ENCODE assay signal across 8 mouse cellular contexts in genomic region chr9:21955225-21955569, GRCm38 (mm10). TPM values are rescaled to one million over a fixed set of nuclear protein-coding genes. Genes with fewer than 3 reads are reported as not detected.
DNase-seq lines count a peak whose midpoint lies in the region; ATAC-seq and TF ChIP-seq lines count a peak whose summit lies in the region.

No protein-coding gene starts in this region.

- no peaks in the 10 kb centered on the region for H3K4me1 ChIP-seq in embryonic facial prominence, embryonic 11.5 days (ENCODE audit: control insufficient read depth, insufficient read depth, low read length)
- H3K4me1 ChIP-seq in intestine, embryonic 14.5 days (replicated peaks; ENCODE audit: control insufficient read depth, insufficient read depth, low read length), result no peaks in the 10 kb centered on the region; the same call in 1 of the 2 replicates
- H3K4me1 ChIP-seq in midbrain, embryonic 16.5 days (ENCODE audit: control insufficient read depth, insufficient read depth, low read length), result peaks cover 23% of the 10 kb centered on the region

- peaks cover 8% of the 10 kb centered on the region for H3K27me3 ChIP-seq in embryonic facial prominence, embryonic 11.5 days (ENCODE audit: control insufficient read depth, insufficient read depth, low read length)
- H3K27me3 ChIP-seq in intestine, embryonic 14.5 days (replicated peaks; ENCODE audit: control insufficient read depth, insufficient read depth, low read length), result peaks cover 9% of the 10 kb centered on the region
- H3K27me3 ChIP-seq in midbrain, embryonic 16.5 days (ENCODE audit: control insufficient read depth, insufficient read depth, low read depth, low read length), result peaks cover 12% of the 10 kb centered on the region

- DNase-seq in left cerebral cortex, adult 2 months (ENCODE audit: extremely low spot score in 1 of 2, low spot score in 2 of 2), result no peak
- DNase-seq in left cerebral cortex, postnatal 10 days (ENCODE audit: extremely low spot score in 1 of 2, low spot score in 2 of 2), result no peak
- DNase-seq in embryonic facial prominence, embryonic 11.5 days (ENCODE audit: low spot score), result no peak
- DNase-seq in intestine, embryonic 14.5 days (ENCODE audit: low spot score), result no peak
- no peak for DNase-seq in cerebellum, postnatal 4 days (ENCODE audit: low spot score in 2 of 2)
- no peak for DNase-seq in adipocyte (ENCODE audit: low spot score)
- no peak for DNase-seq in layer of hippocampus, postnatal 10 days (ENCODE audit: low spot score in 2 of 2)

- H3K9me3 ChIP-seq in embryonic facial prominence, embryonic 11.5 days (replicated peaks; ENCODE audit: control insufficient read depth, low read length), result no peaks in the 10 kb centered on the region
- no peaks in the 10 kb centered on the region for H3K9me3 ChIP-seq in intestine, embryonic 14.5 days (ENCODE audit: control insufficient read depth, low read length)
- H3K9me3 ChIP-seq in midbrain, embryonic 16.5 days (replicated peaks; ENCODE audit: control insufficient read depth, low read length, poor library complexity, severe bottlenecking), result no peaks in the 10 kb centered on the region

- H3K9ac ChIP-seq in embryonic facial prominence, embryonic 11.5 days (replicated peaks; ENCODE audit: low read length), result peak overlapping the region; percentile 37
- peak overlapping the region; percentile 79 for H3K9ac ChIP-seq in intestine, embryonic 14.5 days (ENCODE audit: low read length)
- H3K9ac ChIP-seq in midbrain, embryonic 16.5 days (ENCODE audit: low read depth, low read length), result peak overlapping the region; percentile 36; the same call in 1 of the 2 replicates

- ATAC-seq in embryonic facial prominence, embryonic 11.5 days (replicated peaks; ENCODE audit: insufficient number of reproducible peaks, low FRiP score, low TSS enrichment, low read depth), result peak; percentile 70
- ATAC-seq in intestine, embryonic 14.5 days (replicated peaks; ENCODE audit: low FRiP score, low TSS enrichment, low read depth), result peak; percentile 65
- ATAC-seq in midbrain, embryonic 16.5 days, result peak; percentile 63

- peak overlapping the region; percentile 46 for H3K4me2 ChIP-seq in embryonic facial prominence, embryonic 11.5 days (ENCODE audit: low read depth, low read length)
- peak overlapping the region; percentile 61 for H3K4me2 ChIP-seq in intestine, embryonic 14.5 days (ENCODE audit: low read length)
- peak overlapping the region; percentile 71 for H3K4me2 ChIP-seq in midbrain, embryonic 16.5 days (ENCODE audit: low read length)

- intact Hi-C loops in left cerebral cortex, adult 2 months (cut with DNase I), result no loop called here
- intact Hi-C loops in left cerebral cortex, postnatal 10 days (cut with DNase I), result no loop called here

- peak; percentile 29 for TF ChIP-seq CTCF in left cerebral cortex, adult 2 months (IDR thresholded peaks at IDR 0.05)

- H3K36me3 ChIP-seq in embryonic facial prominence, embryonic 11.5 days (replicated peaks; ENCODE audit: control insufficient read depth, insufficient read depth, low read depth, low read length), result no peaks in the 10 kb centered on the region
- H3K36me3 ChIP-seq in intestine, embryonic 14.5 days (ENCODE audit: control insufficient read depth, insufficient read depth, low read length), result no peaks in the 10 kb centered on the region
- no peaks in the 10 kb centered on the region for H3K36me3 ChIP-seq in midbrain, embryonic 16.5 days (ENCODE audit: control insufficient read depth, insufficient read depth, low read length)

- H3K27ac ChIP-seq in left cerebral cortex, adult 2 months, result peak overlapping the region; percentile 92
- peak overlapping the region; percentile 73; the same call in 1 of the 2 replicates for H3K27ac ChIP-seq in embryonic facial prominence, embryonic 11.5 days (replicated peaks; ENCODE audit: low read depth, low read length)
- H3K27ac ChIP-seq in intestine, embryonic 14.5 days (ENCODE audit: low read depth), result peak overlapping the region; percentile 85
- H3K27ac ChIP-seq in midbrain, embryonic 16.5 days (ENCODE audit: low read length), result peak overlapping the region; percentile 89

- 1% methylated on average over 18 of the region's 18 CpGs for whole genome bisulfite sequencing in embryonic facial prominence, embryonic 11.5 days
- 2% methylated on average over 18 of the region's 18 CpGs for WGBS in intestine, embryonic 14.5 days
- WGBS in midbrain, embryonic 16.5 days, result 3% methylated on average over 18 of the region's 18 CpGs

- H3K4me3 ChIP-seq in left cerebral cortex, adult 2 months, result peak overlapping the region; percentile 63
- peak overlapping the region; percentile 67 for H3K4me3 ChIP-seq in embryonic facial prominence, embryonic 11.5 days (ENCODE audit: low read depth, low read length)
- peak overlapping the region; percentile 73 for H3K4me3 ChIP-seq in intestine, embryonic 14.5 days (ENCODE audit: low read depth, low read length)
- H3K4me3 ChIP-seq in midbrain, embryonic 16.5 days (ENCODE audit: low read depth, low read length), result peak overlapping the region; percentile 59

RNA-seq across cellular contexts. Expression of gene Swsap1, which starts 0.4 kb away (rescaled TPM):
- total RNA-seq in left cerebral cortex, adult 2 months (2021), result 10 to 100 TPM; 12.7 to 14.0 TPM
- 10 to 100 TPM; 12.6 to 14.9 TPM for total RNA-seq in left cerebral cortex, postnatal 10 days (2021)
- 17.2 and 17.4 TPM in 2 replicates for polyA plus RNA-seq in embryonic facial prominence, embryonic 11.5 days (2014; fragmentation: Nextera tagmentation; extraction: Ambion mirVana)
- 11.7 and 12.8 TPM in 2 replicates for polyA plus RNA-seq in intestine, embryonic 14.5 days (2014; fragmentation: Nextera tagmentation; extraction: Ambion mirVana)
- 9.5 and 10.5 TPM in 2 replicates for polyA plus RNA-seq in midbrain, embryonic 16.5 days (2015; fragmentation: Nextera tagmentation; extraction: Ambion mirVana)
- 10 to 100 TPM; 13.5 to 14.5 TPM for total RNA-seq in layer of hippocampus, postnatal 10 days (2021)

RNA-seq across cellular contexts. Expression of gene Epor, which starts 8.1 kb away (rescaled TPM):
- total RNA-seq in left cerebral cortex, adult 2 months (2021), result 10 to 100 TPM; 10.2 to 12.1 TPM
- 1 to 10 TPM; 1.4 to 1.9 TPM for total RNA-seq in left cerebral cortex, postnatal 10 days (2021)
- polyA plus RNA-seq in embryonic facial prominence, embryonic 11.5 days (2014; fragmentation: Nextera tagmentation; extraction: Ambion mirVana), result 3.8 and 6.4 TPM in 2 replicates
- 4.1 and 4.2 TPM in 2 replicates for polyA plus RNA-seq in intestine, embryonic 14.5 days (2014; fragmentation: Nextera tagmentation; extraction: Ambion mirVana)
- 1.2 and 1.4 TPM in 2 replicates for polyA plus RNA-seq in midbrain, embryonic 16.5 days (2015; fragmentation: Nextera tagmentation; extraction: Ambion mirVana)
- total RNA-seq in layer of hippocampus, postnatal 10 days (2021), result 1 to 10 TPM; 2.0 to 3.2 TPM

RNA-seq across cellular contexts. Expression of gene Plppr2, which starts 18.4 kb away (rescaled TPM):
- 100 to 1,000 TPM; 181 to 183 TPM for total RNA-seq in left cerebral cortex, adult 2 months (2021)
- 100 to 1,000 TPM; 259 to 269 TPM for total RNA-seq in left cerebral cortex, postnatal 10 days (2021)
- polyA plus RNA-seq in embryonic facial prominence, embryonic 11.5 days (2014; fragmentation: Nextera tagmentation; extraction: Ambion mirVana), result 6.9 and 9.5 TPM in 2 replicates
- 8.2 and 8.7 TPM in 2 replicates for polyA plus RNA-seq in intestine, embryonic 14.5 days (2014; fragmentation: Nextera tagmentation; extraction: Ambion mirVana)
- polyA plus RNA-seq in midbrain, embryonic 16.5 days (2015; fragmentation: Nextera tagmentation; extraction: Ambion mirVana), result 112 and 115 TPM in 2 replicates
- 100 to 1,000 TPM; 312 to 317 TPM for total RNA-seq in layer of hippocampus, postnatal 10 days (2021)

RNA-seq across cellular contexts. Expression of gene Tmem205, which starts 27.8 kb away (rescaled TPM):
- 10 to 100 TPM; 31.4 to 35.5 TPM for total RNA-seq in left cerebral cortex, adult 2 months (2021)
- total RNA-seq in left cerebral cortex, postnatal 10 days (2021), result 10 to 100 TPM; 31.2 to 35.1 TPM
- 28.5 and 33.8 TPM in 2 replicates for polyA plus RNA-seq in embryonic facial prominence, embryonic 11.5 days (2014; fragmentation: Nextera tagmentation; extraction: Ambion mirVana)
- 57.1 and 59.6 TPM in 2 replicates for polyA plus RNA-seq in intestine, embryonic 14.5 days (2014; fragmentation: Nextera tagmentation; extraction: Ambion mirVana)
- 45.5 and 47.2 TPM in 2 replicates for polyA plus RNA-seq in midbrain, embryonic 16.5 days (2015; fragmentation: Nextera tagmentation; extraction: Ambion mirVana)
- 10 to 100 TPM; 30.4 to 35.3 TPM for total RNA-seq in layer of hippocampus, postnatal 10 days (2021)

RNA-seq across cellular contexts. Expression of gene Ccdc159, which starts 27.9 kb away (rescaled TPM):
- total RNA-seq in left cerebral cortex, adult 2 months (2021), result 10 to 100 TPM; 18.2 to 18.9 TPM
- total RNA-seq in left cerebral cortex, postnatal 10 days (2021), result 10 to 100 TPM; 15.3 to 15.8 TPM
- polyA plus RNA-seq in embryonic facial prominence, embryonic 11.5 days (2014; fragmentation: Nextera tagmentation; extraction: Ambion mirVana), result 2.5 and 3.1 TPM in 2 replicates
- 3.8 and 4.2 TPM in 2 replicates for polyA plus RNA-seq in intestine, embryonic 14.5 days (2014; fragmentation: Nextera tagmentation; extraction: Ambion mirVana)
- polyA plus RNA-seq in midbrain, embryonic 16.5 days (2015; fragmentation: Nextera tagmentation; extraction: Ambion mirVana), result 11.6 and 12.7 TPM in 2 replicates
- 10 to 100 TPM; 15.5 to 16.1 TPM for total RNA-seq in layer of hippocampus, postnatal 10 days (2021)
